Comparison of ENCODE assay signal across 8 mouse cellular contexts in genomic region chr2:30640021-30640481, GRCm38 (mm10). TPM values are rescaled to one million over a fixed set of nuclear protein-coding genes. Genes with fewer than 3 reads are reported as not detected.
DNase-seq lines count a peak whose midpoint lies in the region; ATAC-seq and TF ChIP-seq lines count a peak whose summit lies in the region.

No protein-coding gene starts in this region.

- no peak overlapping the region for H3K27ac ChIP-seq in liver, embryonic 14.5 days

- DNase-seq in adrenal gland, postnatal 14 days: peak; percentile 61
- DNase-seq in adrenal gland, postnatal 4 days (ENCODE audit: low spot score in 2 of 2): no peak
- peak; percentile 36 for DNase-seq in Muller cell, postnatal 12 days (ENCODE audit: inconsistent ontology term)
- DNase-seq in forelimb bud, embryonic 11.5 days (ENCODE audit: low read depth, low spot score): peak; percentile 40
- no peak for DNase-seq in liver, embryonic 14.5 days (ENCODE audit: low read depth in 3 of 3, low spot score in 3 of 3)
- DNase-seq in left cerebral cortex, adult 11 months (ENCODE audit: low spot score): no peak
- no peak for DNase-seq in gastrocnemius, postnatal 10 days
- DNase-seq in B cell, adult 2 months: no peak

- no peak overlapping the region for H3K4me2 ChIP-seq in liver, embryonic 14.5 days (ENCODE audit: low read depth)

- H3K4me3 ChIP-seq in liver, embryonic 14.5 days (ENCODE audit: insufficient read depth in 1 of 2, low read depth in 2 of 2, low read length in 2 of 2): no peak overlapping the region

- no peak for TF ChIP-seq CTCF in liver, embryonic 14.5 days (IDR thresholded peaks at IDR 0.05; ENCODE audit: low read depth)

- H3K27me3 ChIP-seq in liver, embryonic 14.5 days (ENCODE audit: control insufficient read depth, insufficient read depth, low read length): no peaks in the 10 kb centered on the region

- peak; percentile 8; the same call in 1 of the 2 replicates for ATAC-seq in liver, embryonic 14.5 days (ENCODE audit: insufficient read depth)

- WGBS in liver, embryonic 14.5 days (ENCODE audit: insufficient replicate concordance): 24% methylated on average over 11 of the region's 11 CpGs

- peaks cover 0 to 5% of the 10 kb centered on the region in 2 experiments; a peak in 2 of 4 replicates for H3K4me1 ChIP-seq in liver, embryonic 14.5 days (replicated peaks; ENCODE audit: control insufficient read depth in 2 of 2, insufficient read depth in 2 of 2, low read length in 1 of 2)

- no peaks in the 10 kb centered on the region for H3K36me3 ChIP-seq in liver, embryonic 14.5 days (replicated peaks; ENCODE audit: control insufficient read depth, insufficient read depth, low read depth)

- no peak for TF ChIP-seq EP300 in liver, embryonic 14.5 days (IDR thresholded peaks at IDR 0.05; ENCODE audit: low read depth)

- H3K9ac ChIP-seq in liver, embryonic 14.5 days (replicated peaks): no peak overlapping the region

- H3K9me3 ChIP-seq in liver, embryonic 14.5 days (ENCODE audit: control insufficient read depth, low read length): no peaks in the 10 kb centered on the region

RNA-seq across cellular contexts. Expression of gene Cstad, which starts 45.2 kb away (rescaled TPM):
- 1.6 and 3.5 TPM in 2 replicates for total RNA-seq in adrenal gland, postnatal 14 days (2021)
- total RNA-seq in adrenal gland, postnatal 4 days (2021): 1 to 10 TPM; 6.7 to 7.3 TPM
- polyA plus RNA-seq in liver, embryonic 14.5 days (2012; rRNA removed): 0.04 TPM in 1 of 2 replicates, not detected in the other
- 0.17 and 0.23 TPM in 2 replicates for polyA plus RNA-seq in liver, embryonic 14.5 days (2014; fragmentation: Nextera tagmentation; extraction: Ambion mirVana)
- 1 to 10 TPM; 5.3 to 5.9 TPM for total RNA-seq in gastrocnemius, postnatal 10 days (2021)

Comparison
In these comparisons a context has a peak if more than half of its experiments do, and no peak if none do; other contexts are left out.
1. DNase-seq: peak in adrenal gland, postnatal 14 days (single experiment), Muller cell, postnatal 12 days (single experiment) and forelimb bud, embryonic 11.5 days (single experiment); none in adrenal gland, postnatal 4 days (0 of 2), liver, embryonic 14.5 days (0 of 3), left cerebral cortex, adult 11 months (single experiment), gastrocnemius, postnatal 10 days (single experiment) and B cell, adult 2 months (0 of 2).